Comparison of ENCODE assay signal across 8 mouse cellular contexts in the genomic region with DNA sequence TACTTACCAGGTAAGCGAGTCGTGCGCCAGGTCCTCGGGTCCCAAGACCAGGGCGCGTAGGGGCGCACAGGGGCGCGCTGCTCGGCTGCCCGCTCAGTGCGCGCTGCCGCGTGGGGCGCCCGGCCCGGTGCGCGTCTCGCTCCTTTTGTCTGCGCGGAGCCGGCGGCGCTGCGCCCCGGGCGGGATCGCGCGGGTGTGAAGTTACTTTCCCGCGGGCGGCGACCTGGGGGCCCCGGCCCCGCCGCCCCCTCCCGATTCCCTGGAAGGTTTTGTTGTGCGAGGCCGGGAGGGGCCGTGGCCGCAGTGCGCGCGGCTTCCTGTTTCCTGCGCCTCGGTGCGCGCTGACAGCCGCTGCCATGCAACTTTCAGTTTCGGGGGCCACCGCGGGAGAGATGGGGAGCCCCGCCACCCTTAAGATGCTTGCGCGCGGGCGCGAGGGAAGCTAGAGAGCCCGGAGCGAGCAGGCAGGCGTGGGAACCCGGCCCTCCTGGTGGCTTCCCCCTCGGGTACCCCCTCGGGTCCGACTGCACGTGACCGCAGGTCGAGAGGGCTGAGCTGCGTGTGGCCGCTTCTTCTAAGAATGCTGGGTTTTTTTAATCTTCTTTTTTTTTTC.
DNase-seq lines count a peak whose midpoint lies in the region; ATAC-seq lines count a peak whose summit lies in the region.

No protein-coding gene starts in this region.

- H3K9ac ChIP-seq in heart, embryonic 14.5 days (ENCODE audit: low read length): peak overlapping the region; percentile 93
- H3K9ac ChIP-seq in kidney, embryonic 16.5 days (replicated peaks; ENCODE audit: low read length): peak overlapping the region; percentile 80

- peak overlapping the region; percentile 96 for H3K4me2 ChIP-seq in heart, embryonic 14.5 days (ENCODE audit: low read length)
- H3K4me2 ChIP-seq in kidney, embryonic 16.5 days (replicated peaks; ENCODE audit: low read depth, low read length): peak overlapping the region; percentile 94

- H3K4me1 ChIP-seq in heart, embryonic 14.5 days (ENCODE audit: control insufficient read depth in 2 of 2, insufficient read depth in 2 of 2, low read length in 2 of 2): peaks cover 62 to 73% of the 10 kb centered on the region in 2 experiments
- peaks cover 78% of the 10 kb centered on the region for H3K4me1 ChIP-seq in kidney, embryonic 16.5 days (ENCODE audit: insufficient read depth, low read length)

- H3K27ac ChIP-seq in heart, embryonic 14.5 days (replicated peaks in 1 of 2; ENCODE audit: control insufficient read depth in 1 of 2, insufficient read depth in 1 of 2, low read depth in 2 of 2, low read length in 2 of 2): peak overlapping the region; percentile 71 to 97
- peak overlapping the region; percentile 97 for H3K27ac ChIP-seq in kidney, embryonic 16.5 days (ENCODE audit: low read length)

- peak overlapping the region; percentile 85 to 93 for H3K4me3 ChIP-seq in heart, embryonic 14.5 days (ENCODE audit: control insufficient read depth in 1 of 2, insufficient read depth in 1 of 2, low read depth in 1 of 2, low read length in 2 of 2)
- peak overlapping the region; percentile 71 for H3K4me3 ChIP-seq in kidney, embryonic 16.5 days (ENCODE audit: low read length)

- no peaks in the 10 kb centered on the region for H3K36me3 ChIP-seq in heart, embryonic 14.5 days (ENCODE audit: control insufficient read depth, insufficient read depth, low read length)
- no peaks in the 10 kb centered on the region for H3K36me3 ChIP-seq in kidney, embryonic 16.5 days (ENCODE audit: insufficient read depth, low read length)

- no peaks in the 10 kb centered on the region for H3K27me3 ChIP-seq in heart, embryonic 14.5 days (ENCODE audit: control insufficient read depth, insufficient read depth, low read length)
- no peaks in the 10 kb centered on the region for H3K27me3 ChIP-seq in kidney, embryonic 16.5 days (ENCODE audit: insufficient read depth, low read length)

- DNase-seq in retina, postnatal 1 day: peak; percentile 70
- no peak for DNase-seq in retina, embryonic 14.5 days (ENCODE audit: low spot score)
- peak; percentile 61 to 66 for DNase-seq in cerebellum, postnatal 36 days
- DNase-seq in lung, postnatal 14 days: peak; percentile 73
- peak; percentile 63 for DNase-seq in right cerebral cortex, postnatal 14 days
- DNase-seq in urinary bladder, postnatal 25 days (ENCODE audit: low spot score): peak; percentile 53

- under 1% methylated on average over 72 of the region's 73 CpGs for WGBS in heart, embryonic 14.5 days
- WGBS in kidney, embryonic 16.5 days: under 1% methylated on average over 72 of the region's 73 CpGs

- no peaks in the 10 kb centered on the region for H3K9me3 ChIP-seq in heart, embryonic 14.5 days (ENCODE audit: control insufficient read depth, low read length)
- no peaks in the 10 kb centered on the region for H3K9me3 ChIP-seq in kidney, embryonic 16.5 days (ENCODE audit: low read length)

- ATAC-seq in heart, embryonic 14.5 days (ENCODE audit: insufficient number of reproducible peaks, insufficient read depth, low FRiP score, low read depth): no peak
- no peak for ATAC-seq in kidney, embryonic 16.5 days (ENCODE audit: low FRiP score, low TSS enrichment)
